8 mouse cellular contexts compared by ENCODE assay signal in genomic region chr6:77980137-77981052, GRCm38 (mm10). TPM values are rescaled to one million over a fixed set of nuclear protein-coding genes. Genes with fewer than 3 reads are reported as not detected.
DNase-seq lines count a peak whose midpoint lies in the region; ATAC-seq and TF ChIP-seq lines count a peak whose summit lies in the region.

No protein-coding gene starts in this region.

- no peak overlapping the region; the same call in 1 of the 2 replicates for H3K4me3 ChIP-seq in kidney, embryonic 14.5 days (ENCODE audit: low read length)
- H3K4me3 ChIP-seq in midbrain, embryonic 14.5 days (replicated peaks; ENCODE audit: low read depth, low read length) = peak overlapping the region; percentile 70

- no peak for TF ChIP-seq POLR2A in brain, embryonic 14.5 days (IDR thresholded peaks at IDR 0.05; ENCODE audit: borderline replicate concordance, extremely low read depth, insufficient read depth, insufficient read length, poor library complexity, severe bottlenecking)

- DNase-seq in kidney, adult 18-20 months = no peak
- DNase-seq in brain, embryonic 14.5 days (ENCODE audit: low read depth) = peak; percentile 65
- DNase-seq in heart, postnatal 4 days = peak; percentile 14
- DNase-seq in midbrain, embryonic 14.5 days = peak; percentile 54
- DNase-seq in cerebellum, adult 11 months = no peak
- no peak for DNase-seq in spleen, postnatal 10 days (ENCODE audit: low spot score in 2 of 2)
- DNase-seq in frontal cortex, postnatal 10 days (ENCODE audit: low spot score in 2 of 2) = no peak

- H3K4me1 ChIP-seq in kidney, embryonic 14.5 days (ENCODE audit: control insufficient read depth, insufficient read depth, low read length) = no peaks in the 10 kb centered on the region
- H3K4me1 ChIP-seq in midbrain, embryonic 14.5 days (ENCODE audit: control insufficient read depth, insufficient read depth, low read length) = peaks cover 33% of the 10 kb centered on the region

- no peaks in the 10 kb centered on the region for H3K36me3 ChIP-seq in kidney, embryonic 14.5 days (ENCODE audit: control insufficient read depth, insufficient read depth, low read length)
- H3K36me3 ChIP-seq in midbrain, embryonic 14.5 days (ENCODE audit: control insufficient read depth, insufficient read depth, low read length) = no peaks in the 10 kb centered on the region

- no peaks in the 10 kb centered on the region for H3K9me3 ChIP-seq in kidney, embryonic 14.5 days (ENCODE audit: control insufficient read depth, low read length)
- H3K9me3 ChIP-seq in midbrain, embryonic 14.5 days (ENCODE audit: control insufficient read depth, low read length) = no peaks in the 10 kb centered on the region

- no peak for ATAC-seq in kidney, embryonic 14.5 days (ENCODE audit: low FRiP score, low TSS enrichment)
- peak; percentile 0; the same call in 1 of the 2 replicates for ATAC-seq in midbrain, embryonic 14.5 days (ENCODE audit: low FRiP score, low TSS enrichment)

- H3K9ac ChIP-seq in kidney, embryonic 14.5 days (ENCODE audit: low read depth, low read length) = no peak overlapping the region
- peak overlapping the region; percentile 86; the same call in 1 of the 2 replicates for H3K9ac ChIP-seq in midbrain, embryonic 14.5 days (replicated peaks; ENCODE audit: low read length)

- H3K27ac ChIP-seq in kidney, embryonic 14.5 days (ENCODE audit: low read depth, low read length) = no peak overlapping the region
- peak overlapping the region; percentile 98 for H3K27ac ChIP-seq in midbrain, embryonic 14.5 days (replicated peaks; ENCODE audit: low read depth, low read length)

- H3K27me3 ChIP-seq in kidney, embryonic 14.5 days (ENCODE audit: control insufficient read depth, insufficient read depth, low read length) = no peaks in the 10 kb centered on the region
- no peaks in the 10 kb centered on the region for H3K27me3 ChIP-seq in midbrain, embryonic 14.5 days (ENCODE audit: control insufficient read depth, insufficient read depth, low read length)

- TF ChIP-seq CTCF in brain, embryonic 14.5 days (IDR thresholded peaks at IDR 0.05; ENCODE audit: borderline replicate concordance, extremely low read depth, insufficient read depth, insufficient read length) = no peak

- 16% methylated on average over 15 of the region's 15 CpGs for WGBS in kidney, embryonic 14.5 days
- WGBS in midbrain, embryonic 14.5 days = 8% methylated on average over 15 of the region's 15 CpGs

- peak overlapping the region; percentile 89 for H3K4me2 ChIP-seq in kidney, embryonic 14.5 days (replicated peaks; ENCODE audit: low read depth, low read length)
- peak overlapping the region; percentile 59 for H3K4me2 ChIP-seq in midbrain, embryonic 14.5 days (ENCODE audit: low read length)

RNA-seq across cellular contexts. Expression of gene Ctnna2, which starts 0.9 kb away (rescaled TPM):
- 0.32 and 0.57 TPM in 2 replicates for polyA plus RNA-seq in kidney, embryonic 14.5 days (2014; fragmentation: Nextera tagmentation; extraction: Ambion mirVana)
- 126 and 150 TPM in 2 replicates for polyA plus RNA-seq in brain, embryonic 14.5 days (2012; rRNA removed)
- under 1 TPM; 0.33 to 0.50 TPM for total RNA-seq in heart, postnatal 4 days (2021)
- 137 and 141 TPM in 2 replicates for polyA plus RNA-seq in midbrain, embryonic 14.5 days (2014; fragmentation: Nextera tagmentation; extraction: Ambion mirVana)

Comparison
In these comparisons a context has a peak if more than half of its experiments do, and no peak if none do; other contexts are left out.
1. DNase-seq: peak in brain, embryonic 14.5 days (single experiment), heart, postnatal 4 days (single experiment) and midbrain, embryonic 14.5 days (single experiment); none in kidney, adult 18-20 months (single experiment), cerebellum, adult 11 months (single experiment), spleen, postnatal 10 days (0 of 2) and frontal cortex, postnatal 10 days (0 of 2).
2. RNA of gene Ctnna2, which starts 0.9 kb away (polyA plus RNA-seq): 126 to 150 TPM in brain, embryonic 14.5 days and 137 to 141 TPM in midbrain, embryonic 14.5 days; 0.32 to 0.57 TPM in kidney, embryonic 14.5 days; every median in the first group is over 10 times any median in the second.